Mouse (Mus musculus): ENCODE measurements around the gene Pkig. TPM values are rescaled to one million over a fixed set of nuclear protein-coding genes. Genes with fewer than 3 reads are reported as not detected.

The Pkig gene
- total and polyA plus RNA-seq, 3 experiments: 225 to 364 (median 227) TPM

DNA sequence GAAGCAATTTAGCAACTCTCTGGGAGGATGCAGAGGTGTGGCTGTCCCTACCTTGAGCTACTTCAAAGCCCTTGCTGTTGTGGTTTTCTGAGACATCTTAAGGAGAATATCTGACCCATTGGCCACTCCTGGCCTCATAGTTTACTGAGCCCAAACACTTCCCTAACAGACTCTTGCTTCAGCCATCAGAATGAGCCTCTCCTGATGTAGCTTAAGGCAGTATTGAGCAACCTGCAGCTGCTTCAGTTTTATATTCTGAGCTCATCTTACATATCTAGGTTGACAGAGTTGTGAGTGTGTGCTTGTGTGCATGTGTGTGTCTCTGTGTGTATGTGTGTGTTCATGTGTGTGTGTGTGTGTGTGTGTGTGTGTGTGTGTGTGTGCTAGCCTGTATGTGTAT is 108.1 kb downstream of the Pkig start:
- H3K4me2 ChIP-seq (ENCODE audit: insufficient read depth, low read depth, poor library complexity, severe bottlenecking): no peak overlapping the region
- H3K79me2 ChIP-seq (replicated peaks; ENCODE audit: control insufficient read depth, extremely low read depth, insufficient read depth, poor library complexity, severe bottlenecking): no peaks in the 10 kb centered on the region
- no peak overlapping the region for H3K4me3 ChIP-seq (replicated peaks in 1 of 3; ENCODE audit: low read depth in 2 of 3, low read length in 2 of 3, poor library complexity in 1 of 3)
- H3K27ac ChIP-seq (ENCODE audit: insufficient read depth, low read depth): no peak overlapping the region
- TF ChIP-seq TBP (conservative IDR thresholded peaks at IDR 0.05; ENCODE audit: low read depth, low read length) (no peak), ZC3H11A (IDR thresholded peaks at IDR 0.05; ENCODE audit: low read depth, low read length) (no peak), NRF1 (IDR thresholded peaks at IDR 0.05; ENCODE audit: low read depth, low read length) (no peak), GABPA (IDR thresholded peaks at IDR 0.05; ENCODE audit: insufficient replicate concordance, low read depth, low read length) (no peak), USF2 (conservative IDR thresholded peaks at IDR 0.05; ENCODE audit: low read depth, low read length) (no peak), MAZ (IDR thresholded peaks at IDR 0.05; ENCODE audit: low read depth, low read length) (no peak), SIN3A (IDR thresholded peaks at IDR 0.05; ENCODE audit: low read length) (no peak), RAD21 (IDR thresholded peaks at IDR 0.05; ENCODE audit: low read depth, low read length) (no peak), ZKSCAN1 (IDR thresholded peaks at IDR 0.05; ENCODE audit: borderline replicate concordance, low read depth, low read length) (no peak), MYC (IDR thresholded peaks at IDR 0.05; ENCODE audit: low read depth, low read length) (no peak), IRF4 (IDR thresholded peaks at IDR 0.05; ENCODE audit: low read depth, low read length) (no peak), CHD1 (IDR thresholded peaks at IDR 0.05; ENCODE audit: low read depth, low read length) (no peak), ELF1 (IDR thresholded peaks at IDR 0.05; ENCODE audit: low read depth, low read length) (no peak), TCF12 (IDR thresholded peaks at IDR 0.05; ENCODE audit: low read depth, low read length) (no peak), POLR2A (IDR thresholded peaks at IDR 0.05; ENCODE audit: low read depth, low read length) (no peak)
- in situ Hi-C loops (cut with MboI; ENCODE audit: low pct_ligation_motif_present, low pct_unique_long_range_greater_than_20kb, low sequenced_read_pairs): no loop called here
- no peak for DNase-seq (ENCODE audit: extremely low read depth)
- dilution Hi-C loops (cut with MboI; ENCODE audit: extremely low pct_ligation_motif_present, extremely low pct_unique_long_range_greater_than_20kb, low sequenced_read_pairs): no loop called here
- no peaks in the 10 kb centered on the region for H3K36me3 ChIP-seq (replicated peaks in 1 of 2; ENCODE audit: control insufficient read depth in 1 of 2, insufficient read depth in 1 of 2, low read length in 1 of 2)
- H3K9me3 ChIP-seq (replicated peaks; ENCODE audit: low read length): no peaks in the 10 kb centered on the region
- H3K27me3 ChIP-seq (replicated peaks): peaks cover 15% of the 10 kb centered on the region
- H3K4me1 ChIP-seq (ENCODE audit: control insufficient read depth in 1 of 2, insufficient read depth in 2 of 2): no peaks in the 10 kb centered on the region
- no peak overlapping the region for H3K9ac ChIP-seq (ENCODE audit: insufficient read depth, low read depth)

DNA sequence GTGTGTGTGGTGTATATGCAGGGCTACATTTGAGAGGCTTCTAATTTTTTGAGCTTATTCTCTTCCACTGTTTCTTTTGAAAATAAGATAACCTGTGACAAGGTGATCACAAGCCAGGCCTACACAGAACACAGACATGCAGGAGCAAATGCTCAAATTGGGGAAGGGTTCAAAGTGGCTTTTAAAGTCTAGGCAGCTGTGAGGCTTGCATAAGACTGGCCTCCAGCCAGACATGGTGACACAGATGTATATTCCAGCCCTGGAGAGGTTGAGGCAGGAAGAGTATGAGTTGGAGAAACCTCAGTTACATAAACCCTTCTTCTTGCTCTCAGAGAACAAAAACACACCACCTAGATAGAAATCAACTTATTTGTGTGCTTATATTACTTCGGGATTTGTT is 108.7 kb downstream of the Pkig start:
- dilution Hi-C loops (cut with MboI; ENCODE audit: extremely low pct_ligation_motif_present, extremely low pct_unique_long_range_greater_than_20kb, low sequenced_read_pairs): no loop called here
- no peak overlapping the region for H3K9ac ChIP-seq (ENCODE audit: insufficient read depth, low read depth)
- no peak overlapping the region for H3K4me3 ChIP-seq (replicated peaks in 1 of 3; ENCODE audit: low read depth in 2 of 3, low read length in 2 of 3, poor library complexity in 1 of 3)
- no peak overlapping the region for H3K27ac ChIP-seq (ENCODE audit: insufficient read depth, low read depth)
- no peaks in the 10 kb centered on the region for H3K9me3 ChIP-seq (replicated peaks; ENCODE audit: low read length)
- H3K4me2 ChIP-seq (ENCODE audit: insufficient read depth, low read depth, poor library complexity, severe bottlenecking): no peak overlapping the region
- H3K4me1 ChIP-seq (ENCODE audit: control insufficient read depth in 1 of 2, insufficient read depth in 2 of 2): no peaks in the 10 kb centered on the region
- H3K27me3 ChIP-seq (replicated peaks): peaks cover 20% of the 10 kb centered on the region
- in situ Hi-C loops (cut with MboI; ENCODE audit: low pct_ligation_motif_present, low pct_unique_long_range_greater_than_20kb, low sequenced_read_pairs): no loop called here
- no peaks in the 10 kb centered on the region for H3K79me2 ChIP-seq (replicated peaks; ENCODE audit: control insufficient read depth, extremely low read depth, insufficient read depth, poor library complexity, severe bottlenecking)
- DNase-seq (ENCODE audit: extremely low read depth): no peak
- no peaks in the 10 kb centered on the region for H3K36me3 ChIP-seq (replicated peaks in 1 of 2; ENCODE audit: control insufficient read depth in 1 of 2, insufficient read depth in 1 of 2, low read length in 1 of 2)
- TF ChIP-seq ZMIZ1 (IDR thresholded peaks at IDR 0.05; ENCODE audit: low read depth, low read length) (no peak), TBP (conservative IDR thresholded peaks at IDR 0.05; ENCODE audit: low read depth, low read length) (no peak), SIN3A (IDR thresholded peaks at IDR 0.05; ENCODE audit: low read length) (no peak), RCOR1 (conservative IDR thresholded peaks at IDR 0.05; ENCODE audit: low read depth, low read length) (no peak), RAD21 (IDR thresholded peaks at IDR 0.05; ENCODE audit: low read depth, low read length) (no peak), CTCF (conservative IDR thresholded peaks at IDR 0.05 in 1 of 2, IDR thresholded peaks at IDR 0.05 in 1 of 2; ENCODE audit: low read depth in 2 of 2, low read length in 2 of 2) (no peak), E2F4 (IDR thresholded peaks at IDR 0.05; ENCODE audit: insufficient replicate concordance, low read depth, low read length) (no peak), JUN (IDR thresholded peaks at IDR 0.05; ENCODE audit: insufficient read depth, low read depth, low read length) (no peak)

All from CH12.LX (cell line).